Mouse (Mus musculus): ENCODE data around the gene Hoga1. TPM values are rescaled to one million over a fixed set of nuclear protein-coding genes. Genes with fewer than 3 reads are reported as not detected.

The Hoga1 gene
- polyA plus RNA-seq, 1 experiment = 0.84 TPM

DNA sequence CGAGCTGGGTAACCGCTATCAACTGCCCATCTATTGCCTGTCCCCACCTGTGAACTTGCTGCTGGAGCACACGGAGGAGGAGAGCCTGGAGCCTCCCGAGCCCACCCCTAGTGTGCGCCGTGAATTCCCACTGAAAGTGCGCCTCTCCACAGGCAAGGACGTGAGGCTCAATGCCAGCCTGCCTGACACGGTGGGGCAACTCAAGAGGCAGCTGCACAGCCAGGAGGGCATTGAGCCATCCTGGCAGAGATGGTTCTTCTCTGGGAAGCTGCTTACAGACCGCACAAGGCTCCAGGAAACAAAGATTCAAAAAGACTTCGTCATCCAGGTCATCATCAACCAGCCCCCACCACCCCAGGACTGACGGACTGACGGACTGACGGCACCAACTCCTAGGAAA, 11.8 kb upstream of the Hoga1 start:
- Histone ChIP-seq H3K4me3 (ENCODE audit: control insufficient read depth, insufficient read depth, low read length) (no peak overlapping the region), H3K27ac (ENCODE audit: control insufficient read depth, insufficient read depth, low read length) (no peak overlapping the region), H3K27me3 (ENCODE audit: control insufficient read depth, insufficient read depth, low read length) (no peaks in the 10 kb centered on the region), H3K4me1 (replicated peaks; ENCODE audit: control insufficient read depth, insufficient read depth, low read length) (no peaks in the 10 kb centered on the region; the same call in 1 of the 2 replicates), H3K36me3 (ENCODE audit: control insufficient read depth, insufficient read depth, low read length) (no peaks in the 10 kb centered on the region)
- 98% methylated on average over 14 of the region's 14 CpGs for WGBS
- no peak for TF ChIP-seq CTCF (IDR thresholded peaks at IDR 0.05; ENCODE audit: borderline replicate concordance, control insufficient read depth, extremely low read depth, insufficient read depth, low read length, poor library complexity)
- no peak for DNase-seq

DNA sequence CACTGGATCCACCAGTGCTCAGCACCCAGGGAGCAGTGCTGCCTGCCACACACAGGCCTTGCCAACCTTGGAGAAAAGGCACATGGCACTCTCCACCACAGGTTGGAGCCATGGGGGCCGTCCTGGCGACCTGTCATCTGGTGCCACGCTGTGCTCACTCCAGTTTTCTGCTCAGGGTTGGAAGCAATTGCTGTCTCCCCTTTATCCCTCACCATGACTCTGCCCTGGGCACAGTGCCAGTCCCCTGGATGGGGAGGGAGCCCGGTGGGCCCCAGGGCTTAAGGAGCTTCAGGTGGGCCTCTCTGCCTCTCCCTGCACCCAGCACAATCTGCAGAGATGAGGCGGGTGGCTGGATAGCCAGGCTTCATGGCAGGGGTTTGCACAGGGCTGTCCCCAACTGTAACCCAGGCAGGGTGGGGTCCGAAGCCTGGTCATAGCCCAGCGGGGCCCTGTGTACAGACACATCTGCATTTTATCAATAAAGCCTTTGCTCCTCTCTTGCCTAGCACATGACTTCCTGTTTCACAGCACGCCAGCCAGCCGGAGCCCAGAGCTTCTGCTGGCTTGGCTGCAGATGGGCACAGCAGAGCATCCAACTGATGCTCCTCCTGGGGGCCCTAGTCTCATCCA, 11.1 kb upstream of the Hoga1 start:
- 76% methylated on average over 9 of the region's 9 CpGs for WGBS
- Histone ChIP-seq H3K4me1 (replicated peaks; ENCODE audit: control insufficient read depth, insufficient read depth, low read length) (no peaks in the 10 kb centered on the region; the same call in 1 of the 2 replicates), H3K27ac (ENCODE audit: control insufficient read depth, insufficient read depth, low read length) (no peak overlapping the region), H3K36me3 (ENCODE audit: control insufficient read depth, insufficient read depth, low read length) (no peaks in the 10 kb centered on the region), H3K4me3 (ENCODE audit: control insufficient read depth, insufficient read depth, low read length) (no peak overlapping the region), H3K27me3 (ENCODE audit: control insufficient read depth, insufficient read depth, low read length) (no peaks in the 10 kb centered on the region)
- no peak for TF ChIP-seq POLR2A (IDR thresholded peaks at IDR 0.05; ENCODE audit: control insufficient read depth, extremely low read depth, insufficient read depth, low read length, poor library complexity)
- DNase-seq = no peak

DNA sequence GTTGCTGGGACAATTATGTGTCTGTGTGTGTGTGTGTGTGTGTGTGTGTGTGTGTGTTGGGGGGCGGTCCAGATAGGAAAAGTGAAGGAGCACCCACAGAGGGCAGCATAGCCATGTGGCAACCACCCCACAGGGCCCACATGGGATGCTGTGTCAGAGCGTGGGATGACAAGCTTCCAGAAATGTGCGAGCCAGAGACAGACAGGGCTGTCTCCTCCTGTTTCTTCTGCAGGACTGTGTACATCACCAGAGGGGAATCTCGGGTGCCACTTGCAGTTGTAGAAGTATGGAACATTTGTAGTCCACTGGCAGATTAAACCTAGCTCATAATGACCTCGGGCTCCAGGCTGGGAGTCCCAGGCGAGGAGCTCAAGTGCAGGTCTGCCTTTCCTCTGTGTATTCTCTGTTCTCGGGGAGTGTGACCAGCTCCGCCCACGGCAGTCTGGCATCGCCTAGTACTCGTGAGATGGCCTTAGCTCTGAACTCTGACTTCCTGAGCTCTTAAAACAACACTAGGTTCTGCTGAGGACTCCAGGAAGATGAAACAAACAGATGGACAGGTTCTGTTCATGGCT, 10.4 kb upstream of the Hoga1 start:
- WGBS = 82% methylated on average over 11 of the region's 11 CpGs
- no peak for DNase-seq
- Histone ChIP-seq H3K4me1 (replicated peaks; ENCODE audit: control insufficient read depth, insufficient read depth, low read length) (no peaks in the 10 kb centered on the region; the same call in 1 of the 2 replicates), H3K36me3 (ENCODE audit: control insufficient read depth, insufficient read depth, low read length) (no peaks in the 10 kb centered on the region), H3K27ac (ENCODE audit: control insufficient read depth, insufficient read depth, low read length) (no peak overlapping the region), H3K27me3 (ENCODE audit: control insufficient read depth, insufficient read depth, low read length) (no peaks in the 10 kb centered on the region), H3K4me3 (ENCODE audit: control insufficient read depth, insufficient read depth, low read length) (no peak overlapping the region)
- no peak for TF ChIP-seq POLR2A (IDR thresholded peaks at IDR 0.05; ENCODE audit: control insufficient read depth, extremely low read depth, insufficient read depth, low read length, poor library complexity)
- TF ChIP-seq CTCF (IDR thresholded peaks at IDR 0.05; ENCODE audit: borderline replicate concordance, control insufficient read depth, extremely low read depth, insufficient read depth, low read length, poor library complexity) = no peak

DNA sequence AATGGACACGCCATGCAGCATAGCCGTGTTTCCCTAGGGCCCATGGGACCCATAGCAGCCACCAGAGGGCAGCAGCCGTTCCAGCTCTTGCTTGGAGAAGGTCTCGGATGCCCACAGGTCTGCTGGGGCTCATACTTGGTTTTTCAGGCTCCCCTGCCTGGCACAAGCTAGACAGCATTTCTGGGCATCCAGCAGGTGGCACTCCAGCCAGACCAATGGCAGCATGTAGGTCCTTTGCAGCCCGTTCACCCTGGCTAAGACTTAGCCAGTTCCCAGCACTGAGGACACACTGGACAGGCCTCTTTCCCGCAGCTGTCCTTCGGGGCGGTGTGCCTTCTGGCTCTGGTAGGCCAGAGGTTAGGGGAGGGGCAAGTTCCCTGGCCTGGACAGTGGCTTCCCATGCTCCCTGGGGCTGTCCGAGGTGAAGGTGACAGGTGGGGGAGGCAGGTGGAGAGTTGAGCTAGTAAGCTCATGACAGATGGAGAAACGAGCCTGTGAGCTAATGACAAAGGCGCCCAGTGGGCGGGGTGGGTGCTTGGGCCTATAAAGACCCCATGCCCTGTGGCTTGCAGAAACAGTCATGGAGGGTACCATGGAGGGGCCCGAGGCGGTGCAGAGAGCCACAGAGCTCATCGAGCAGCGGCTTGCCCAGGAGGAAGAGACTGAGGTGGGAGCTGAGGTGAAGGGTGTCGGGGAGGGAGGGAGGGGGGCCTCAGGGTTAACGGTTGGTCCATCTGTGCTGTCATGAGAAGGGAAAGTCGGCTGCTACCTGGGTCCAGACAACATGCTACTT, 9.8 kb upstream of the Hoga1 start, which contains the start of gene Ankrd2:
Gene Ankrd2, plus strand, starts transcription at position 545 of the 793 bp plus-strand sequence.
- no peak within 1 kb of the TSS for H3K4me3 ChIP-seq (ENCODE audit: control insufficient read depth, insufficient read depth, low read length)
- H3K27me3 ChIP-seq (ENCODE audit: control insufficient read depth, insufficient read depth, low read length) = no peaks in the 10 kb centered on the region
- peak; percentile 76 for DNase-seq
- H3K36me3 ChIP-seq (ENCODE audit: control insufficient read depth, insufficient read depth, low read length) = no peaks in the 10 kb centered on the region
- no peaks in the 10 kb centered on the region; the same call in 1 of the 2 replicates for H3K4me1 ChIP-seq (replicated peaks; ENCODE audit: control insufficient read depth, insufficient read depth, low read length)
- 71% methylated on average over 19 of the region's 19 CpGs for WGBS
- TF ChIP-seq POLR2A (IDR thresholded peaks at IDR 0.05; ENCODE audit: control insufficient read depth, extremely low read depth, insufficient read depth, low read length, poor library complexity) = no peak
- TF ChIP-seq CTCF (IDR thresholded peaks at IDR 0.05; ENCODE audit: borderline replicate concordance, control insufficient read depth, extremely low read depth, insufficient read depth, low read length, poor library complexity) = peak; percentile 87
- no peak within 1 kb of the TSS for H3K27ac ChIP-seq (ENCODE audit: control insufficient read depth, insufficient read depth, low read length)

DNA sequence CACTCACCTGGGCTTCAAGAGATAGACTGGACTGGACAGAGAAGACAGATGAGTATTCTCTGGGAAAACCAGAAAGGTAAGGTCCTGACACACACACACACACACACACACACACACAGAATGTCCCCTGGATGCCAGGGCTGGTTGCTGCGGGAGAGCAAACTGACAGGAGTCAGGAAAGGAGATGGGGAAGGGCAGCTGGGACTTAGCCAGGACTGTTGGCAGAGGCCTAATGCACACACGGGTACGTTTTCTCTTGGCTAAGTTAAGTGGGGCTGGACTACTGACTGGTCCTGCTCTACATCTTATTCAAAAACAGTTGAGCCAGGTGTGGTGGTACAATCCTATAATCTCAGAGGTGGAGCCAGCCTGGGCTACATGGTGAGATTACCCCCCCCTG, 9.1 kb upstream of the Hoga1 start:
- H3K36me3 ChIP-seq (ENCODE audit: control insufficient read depth, insufficient read depth, low read length) = no peaks in the 10 kb centered on the region
- no peaks in the 10 kb centered on the region; the same call in 1 of the 2 replicates for H3K4me1 ChIP-seq (replicated peaks; ENCODE audit: control insufficient read depth, insufficient read depth, low read length)
- H3K27me3 ChIP-seq (ENCODE audit: control insufficient read depth, insufficient read depth, low read length) = no peaks in the 10 kb centered on the region
- TF ChIP-seq POLR2A (IDR thresholded peaks at IDR 0.05; ENCODE audit: control insufficient read depth, extremely low read depth, insufficient read depth, low read length, poor library complexity) (no peak), CTCF (IDR thresholded peaks at IDR 0.05; ENCODE audit: borderline replicate concordance, control insufficient read depth, extremely low read depth, insufficient read depth, low read length, poor library complexity) (no peak)
- DNase-seq = no peak
- 91% methylated on average over 3 of the region's 3 CpGs for WGBS
- no peak overlapping the region for H3K27ac ChIP-seq (ENCODE audit: control insufficient read depth, insufficient read depth, low read length)
- no peak overlapping the region for H3K4me3 ChIP-seq (ENCODE audit: control insufficient read depth, insufficient read depth, low read length)

DNA sequence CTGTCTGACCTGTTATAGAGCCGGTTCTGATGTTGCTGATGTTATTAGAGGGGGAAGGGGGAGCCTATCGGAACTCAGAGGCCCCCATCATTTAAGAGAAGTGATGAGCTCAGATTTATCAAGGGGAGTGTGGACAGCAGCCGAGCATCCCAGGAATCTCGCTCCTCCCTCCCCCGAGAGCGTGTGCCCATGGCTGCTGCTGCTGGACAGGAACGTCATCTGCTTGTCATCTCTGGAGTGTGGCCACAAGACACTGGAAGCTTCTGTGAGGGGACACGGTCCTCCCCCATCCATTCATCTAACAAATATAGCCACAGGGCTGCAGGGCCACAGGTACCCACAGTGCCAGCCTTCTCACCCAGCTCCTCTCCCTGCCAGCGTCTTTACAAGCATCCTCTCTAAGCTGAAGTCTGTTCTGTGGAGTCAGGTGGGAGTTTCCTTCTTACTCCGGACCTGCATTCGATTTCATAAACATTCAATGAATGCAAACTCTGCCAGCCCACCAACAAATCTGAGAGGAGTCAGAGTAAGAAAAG, 8.2 kb upstream of the Hoga1 start:
- H3K27ac ChIP-seq (ENCODE audit: control insufficient read depth, insufficient read depth, low read length) = no peak overlapping the region
- H3K36me3 ChIP-seq (ENCODE audit: control insufficient read depth, insufficient read depth, low read length) = no peaks in the 10 kb centered on the region
- H3K27me3 ChIP-seq (ENCODE audit: control insufficient read depth, insufficient read depth, low read length) = no peaks in the 10 kb centered on the region
- TF ChIP-seq POLR2A (IDR thresholded peaks at IDR 0.05; ENCODE audit: control insufficient read depth, extremely low read depth, insufficient read depth, low read length, poor library complexity) (no peak), CTCF (IDR thresholded peaks at IDR 0.05; ENCODE audit: borderline replicate concordance, control insufficient read depth, extremely low read depth, insufficient read depth, low read length, poor library complexity) (no peak)
- no peak overlapping the region for H3K4me3 ChIP-seq (ENCODE audit: control insufficient read depth, insufficient read depth, low read length)
- no peaks in the 10 kb centered on the region; the same call in 1 of the 2 replicates for H3K4me1 ChIP-seq (replicated peaks; ENCODE audit: control insufficient read depth, insufficient read depth, low read length)
- WGBS = 89% methylated on average over 11 of the region's 11 CpGs
- no peak for DNase-seq

Measured in thymus, adult 2 months (tissue).